Mouse (Mus musculus): ENCODE results near the gene Rps17. TPM values are rescaled to one million over a fixed set of nuclear protein-coding genes. Genes with fewer than 3 reads are reported as not detected.

Rps17 gene
- polyA plus RNA-seq, 1 experiment: 823 TPM

DNA sequence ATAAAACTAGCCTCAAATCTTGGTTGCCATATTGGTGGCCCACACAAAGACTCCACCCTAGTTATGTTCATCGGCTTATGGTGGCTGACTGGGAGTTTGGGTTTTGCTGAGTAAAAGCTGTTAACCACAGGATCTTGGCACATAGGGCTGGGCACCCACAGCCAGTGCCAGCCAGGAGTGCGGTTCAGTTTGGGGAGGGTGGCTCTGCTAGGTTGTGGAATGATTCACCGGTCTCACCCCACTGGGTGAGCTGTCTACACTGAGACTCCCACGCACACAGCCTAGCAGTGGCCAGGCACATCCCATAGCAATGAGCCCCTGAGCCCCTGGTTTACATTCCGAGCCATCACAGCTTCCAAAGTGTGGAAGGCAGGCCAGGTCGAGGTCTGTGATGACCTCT, 25.3 kb downstream of the Rps17 start:
- WGBS: 81% methylated on average over 6 of the region's 6 CpGs
- H3K36me3 ChIP-seq (ENCODE audit: control insufficient read depth, insufficient read depth, low read length): no peaks in the 10 kb centered on the region
- H3K4me3 ChIP-seq (ENCODE audit: low read depth, low read length): no peak overlapping the region
- no peaks in the 10 kb centered on the region for H3K4me1 ChIP-seq (ENCODE audit: control insufficient read depth, insufficient read depth, insufficient read length, low read length)
- H3K27ac ChIP-seq (ENCODE audit: insufficient read depth, low read depth, low read length): no peak overlapping the region
- no peaks in the 10 kb centered on the region for H3K27me3 ChIP-seq (ENCODE audit: control insufficient read depth, insufficient read depth, low read length)
- TF ChIP-seq POLR2A (IDR thresholded peaks at IDR 0.05; ENCODE audit: low read depth, low read length) (no peak), CTCF (IDR thresholded peaks at IDR 0.05; ENCODE audit: extremely low read depth, insufficient read length, insufficient replicate concordance, low read depth, low read length) (no peak)

DNA sequence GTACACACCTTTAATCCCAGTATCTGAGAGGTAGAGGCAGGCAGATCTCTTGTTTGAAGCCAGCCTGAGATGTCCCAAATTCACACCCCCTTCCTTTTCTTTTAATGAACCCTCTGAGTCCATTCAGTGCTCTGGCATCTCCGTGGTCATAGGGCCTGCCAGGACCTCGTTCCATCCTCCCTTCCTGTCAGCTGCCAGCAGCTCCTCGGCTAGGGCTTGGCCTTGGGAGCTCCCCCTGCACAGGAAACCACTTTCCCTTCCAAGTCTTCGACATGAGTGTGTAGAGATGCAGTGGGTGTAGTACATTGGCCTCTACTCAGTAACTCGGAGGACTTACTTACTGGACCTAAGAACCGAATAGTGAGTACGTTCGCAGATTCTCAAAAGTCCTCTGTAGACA, 29.5 kb downstream of the Rps17 start:
- TF ChIP-seq CTCF (IDR thresholded peaks at IDR 0.05; ENCODE audit: extremely low read depth, insufficient read length, insufficient replicate concordance, low read depth, low read length) (no peak), POLR2A (IDR thresholded peaks at IDR 0.05; ENCODE audit: low read depth, low read length) (no peak)
- Histone ChIP-seq H3K27me3 (ENCODE audit: control insufficient read depth, insufficient read depth, low read length) (no peaks in the 10 kb centered on the region), H3K4me3 (ENCODE audit: low read depth, low read length) (no peak overlapping the region), H3K36me3 (ENCODE audit: control insufficient read depth, insufficient read depth, low read length) (no peaks in the 10 kb centered on the region), H3K27ac (ENCODE audit: insufficient read depth, low read depth, low read length) (no peak overlapping the region), H3K4me1 (ENCODE audit: control insufficient read depth, insufficient read depth, insufficient read length, low read length) (no peaks in the 10 kb centered on the region)
- WGBS: 62% methylated on average over 8 of the region's 8 CpGs

DNA sequence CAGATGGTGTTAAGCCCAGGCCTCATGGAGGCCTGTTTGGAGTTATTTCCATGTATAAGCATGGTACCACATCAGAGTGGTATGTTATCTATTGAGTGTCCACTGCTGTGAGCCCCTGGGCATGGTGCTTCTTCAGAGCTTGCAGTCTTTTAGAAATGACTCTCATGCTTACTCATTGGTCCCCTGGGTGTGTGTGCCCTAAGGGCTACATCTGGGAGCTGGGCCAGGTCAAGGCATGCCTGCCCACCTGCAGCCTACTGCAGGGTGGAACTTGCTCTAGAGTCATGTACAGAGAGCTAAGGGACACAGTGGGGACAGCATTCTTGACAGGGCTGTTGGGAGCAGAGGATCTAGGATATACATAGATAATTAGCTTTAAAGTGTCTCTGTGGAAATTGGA, 33.5 kb downstream of the Rps17 start:
- no peaks in the 10 kb centered on the region for H3K27me3 ChIP-seq (ENCODE audit: control insufficient read depth, insufficient read depth, low read length)
- no peak overlapping the region for H3K4me3 ChIP-seq (ENCODE audit: low read depth, low read length)
- H3K36me3 ChIP-seq (ENCODE audit: control insufficient read depth, insufficient read depth, low read length): no peaks in the 10 kb centered on the region
- no peak overlapping the region for H3K27ac ChIP-seq (ENCODE audit: insufficient read depth, low read depth, low read length)
- TF ChIP-seq CTCF (IDR thresholded peaks at IDR 0.05; ENCODE audit: extremely low read depth, insufficient read length, insufficient replicate concordance, low read depth, low read length) (no peak), POLR2A (IDR thresholded peaks at IDR 0.05; ENCODE audit: low read depth, low read length) (no peak)
- H3K4me1 ChIP-seq (ENCODE audit: control insufficient read depth, insufficient read depth, insufficient read length, low read length): no peaks in the 10 kb centered on the region

DNA sequence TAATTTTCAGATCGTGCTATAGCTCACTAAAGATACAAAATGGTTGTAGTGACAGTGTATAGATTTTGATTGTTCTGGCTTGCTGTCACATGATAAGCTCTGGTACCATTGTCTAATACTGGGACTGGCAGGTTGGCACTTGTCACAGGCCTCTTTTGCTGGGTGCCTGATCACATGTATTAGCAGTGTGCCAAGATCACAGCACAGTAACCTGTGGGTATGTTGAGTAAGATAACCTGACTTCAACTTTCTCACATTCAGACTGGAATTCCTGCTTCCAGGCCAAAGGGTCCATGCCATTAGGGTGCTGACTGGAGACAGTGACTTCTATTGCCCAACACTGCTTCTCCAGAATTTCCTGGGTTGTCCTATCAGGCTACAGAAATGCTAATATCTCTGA, 33.9 kb downstream of the Rps17 start:
- Histone ChIP-seq H3K36me3 (ENCODE audit: control insufficient read depth, insufficient read depth, low read length) (no peaks in the 10 kb centered on the region), H3K4me1 (ENCODE audit: control insufficient read depth, insufficient read depth, insufficient read length, low read length) (no peaks in the 10 kb centered on the region), H3K27me3 (ENCODE audit: control insufficient read depth, insufficient read depth, low read length) (no peaks in the 10 kb centered on the region), H3K27ac (ENCODE audit: insufficient read depth, low read depth, low read length) (no peak overlapping the region), H3K4me3 (ENCODE audit: low read depth, low read length) (no peak overlapping the region)
- 88% methylated on average over 1 of the region's 1 CpGs for WGBS
- TF ChIP-seq CTCF (IDR thresholded peaks at IDR 0.05; ENCODE audit: extremely low read depth, insufficient read length, insufficient replicate concordance, low read depth, low read length): no peak
- TF ChIP-seq POLR2A (IDR thresholded peaks at IDR 0.05; ENCODE audit: low read depth, low read length): no peak

DNA sequence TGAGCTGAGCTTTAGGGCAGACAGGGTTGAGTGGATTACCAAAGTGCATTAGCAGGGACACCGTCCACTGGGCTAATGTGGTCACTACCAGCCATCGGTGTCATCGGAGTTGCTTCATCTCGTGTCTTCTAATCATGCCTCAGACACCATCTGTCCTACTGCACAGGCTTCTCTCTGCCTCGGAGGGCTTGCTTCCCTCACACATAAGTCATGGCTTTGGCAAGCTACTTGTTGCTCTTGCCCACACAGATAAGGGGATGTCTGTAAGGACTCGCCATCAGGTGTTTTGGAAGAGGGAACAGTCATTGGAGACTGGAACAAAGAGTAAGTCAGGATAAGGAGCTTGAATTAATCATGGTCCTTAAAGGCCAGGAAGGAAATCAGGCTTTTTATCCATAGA, 35.8 kb downstream of the Rps17 start:
- Histone ChIP-seq H3K4me1 (ENCODE audit: control insufficient read depth, insufficient read depth, insufficient read length, low read length) (no peaks in the 10 kb centered on the region), H3K4me3 (ENCODE audit: low read depth, low read length) (no peak overlapping the region), H3K27ac (ENCODE audit: insufficient read depth, low read depth, low read length) (no peak overlapping the region), H3K27me3 (ENCODE audit: control insufficient read depth, insufficient read depth, low read length) (no peaks in the 10 kb centered on the region), H3K36me3 (ENCODE audit: control insufficient read depth, insufficient read depth, low read length) (no peaks in the 10 kb centered on the region)
- TF ChIP-seq CTCF (IDR thresholded peaks at IDR 0.05; ENCODE audit: extremely low read depth, insufficient read length, insufficient replicate concordance, low read depth, low read length): no peak
- no peak for TF ChIP-seq POLR2A (IDR thresholded peaks at IDR 0.05; ENCODE audit: low read depth, low read length)
- WGBS: 91% methylated on average over 6 of the region's 6 CpGs

DNA sequence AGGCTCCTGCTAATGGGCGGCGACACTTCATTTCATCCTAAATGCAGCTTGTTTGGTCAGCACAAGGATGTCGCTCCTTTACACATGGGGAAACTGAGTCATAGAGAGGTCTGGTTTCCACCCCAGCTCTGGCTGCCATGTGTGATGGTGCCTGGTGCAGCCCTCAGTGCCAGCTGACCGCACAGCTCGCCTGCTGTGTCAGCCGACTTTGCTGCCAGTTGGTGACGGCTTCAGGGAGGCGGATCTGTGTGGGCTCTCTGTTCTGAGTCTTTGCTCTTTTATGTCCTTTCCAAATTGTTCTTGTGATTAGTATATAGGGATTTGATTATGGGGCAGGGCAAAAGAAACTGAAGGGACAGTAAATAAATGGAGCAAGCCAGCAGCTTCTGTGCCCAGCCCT, 37.3 kb downstream of the Rps17 start:
- Histone ChIP-seq H3K27me3 (ENCODE audit: control insufficient read depth, insufficient read depth, low read length) (no peaks in the 10 kb centered on the region), H3K4me1 (ENCODE audit: control insufficient read depth, insufficient read depth, insufficient read length, low read length) (peaks cover 2% of the 10 kb centered on the region; the same call in 1 of the 2 replicates), H3K27ac (ENCODE audit: insufficient read depth, low read depth, low read length) (no peak overlapping the region), H3K36me3 (ENCODE audit: control insufficient read depth, insufficient read depth, low read length) (no peaks in the 10 kb centered on the region), H3K4me3 (ENCODE audit: low read depth, low read length) (no peak overlapping the region)
- TF ChIP-seq POLR2A (IDR thresholded peaks at IDR 0.05; ENCODE audit: low read depth, low read length) (no peak), CTCF (IDR thresholded peaks at IDR 0.05; ENCODE audit: extremely low read depth, insufficient read length, insufficient replicate concordance, low read depth, low read length) (no peak)
- WGBS: 87% methylated on average over 8 of the region's 8 CpGs

DNA sequence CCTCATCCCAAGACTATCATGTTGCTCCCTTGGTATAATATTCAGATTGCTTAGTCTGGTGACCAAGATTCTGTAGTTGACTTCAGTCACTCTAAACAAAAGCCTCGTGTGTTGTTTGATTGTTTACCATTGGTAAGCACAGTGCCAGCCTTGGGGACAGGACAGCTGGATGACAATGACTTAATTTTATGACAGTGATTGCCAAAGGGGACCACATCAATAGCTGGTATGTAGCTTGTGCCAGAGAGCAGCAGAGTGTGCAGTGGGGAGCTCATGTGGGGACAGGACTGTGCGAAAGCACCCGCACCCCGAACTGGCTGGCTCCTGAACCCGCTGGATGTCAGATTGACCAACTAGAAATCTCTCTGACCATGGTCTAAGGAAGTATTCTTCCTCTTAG, 40.4 kb downstream of the Rps17 start:
- 86% methylated on average over 5 of the region's 5 CpGs for WGBS
- H3K36me3 ChIP-seq (ENCODE audit: control insufficient read depth, insufficient read depth, low read length): no peaks in the 10 kb centered on the region
- H3K4me1 ChIP-seq (ENCODE audit: control insufficient read depth, insufficient read depth, insufficient read length, low read length): peaks cover 2% of the 10 kb centered on the region; the same call in 1 of the 2 replicates
- no peak overlapping the region for H3K4me3 ChIP-seq (ENCODE audit: low read depth, low read length)
- no peak overlapping the region for H3K27ac ChIP-seq (ENCODE audit: insufficient read depth, low read depth, low read length)
- TF ChIP-seq POLR2A (IDR thresholded peaks at IDR 0.05; ENCODE audit: low read depth, low read length): no peak
- TF ChIP-seq CTCF (IDR thresholded peaks at IDR 0.05; ENCODE audit: extremely low read depth, insufficient read length, insufficient replicate concordance, low read depth, low read length): no peak
- H3K27me3 ChIP-seq (ENCODE audit: control insufficient read depth, insufficient read depth, low read length): no peaks in the 10 kb centered on the region

DNA sequence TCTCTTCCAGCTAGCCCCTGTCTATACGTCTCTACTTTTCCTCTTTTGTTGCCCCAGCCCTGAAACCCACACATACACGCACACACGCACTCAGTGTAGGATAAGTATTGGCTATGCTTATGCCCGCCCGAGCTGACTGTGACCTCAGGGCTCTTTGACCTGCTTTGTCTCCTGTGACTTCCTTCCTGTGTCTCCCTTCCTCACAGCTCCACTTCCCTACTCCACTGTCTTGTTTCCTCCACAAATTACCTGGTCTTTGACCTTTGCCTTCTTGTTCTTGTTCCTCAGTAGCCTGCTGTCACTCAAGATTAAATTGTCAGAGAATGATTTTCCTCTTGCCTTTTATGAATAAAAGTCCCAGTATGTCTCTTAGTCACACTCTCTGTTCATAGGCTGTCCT, 41.0 kb downstream of the Rps17 start:
- no peak overlapping the region for H3K4me3 ChIP-seq (ENCODE audit: low read depth, low read length)
- TF ChIP-seq POLR2A (IDR thresholded peaks at IDR 0.05; ENCODE audit: low read depth, low read length) (no peak), CTCF (IDR thresholded peaks at IDR 0.05; ENCODE audit: extremely low read depth, insufficient read length, insufficient replicate concordance, low read depth, low read length) (no peak)
- H3K27ac ChIP-seq (ENCODE audit: insufficient read depth, low read depth, low read length): no peak overlapping the region
- no peaks in the 10 kb centered on the region for H3K27me3 ChIP-seq (ENCODE audit: control insufficient read depth, insufficient read depth, low read length)
- H3K4me1 ChIP-seq (ENCODE audit: control insufficient read depth, insufficient read depth, insufficient read length, low read length): peaks cover 2% of the 10 kb centered on the region; the same call in 1 of the 2 replicates
- 71% methylated on average over 5 of the region's 5 CpGs for WGBS
- no peaks in the 10 kb centered on the region for H3K36me3 ChIP-seq (ENCODE audit: control insufficient read depth, insufficient read depth, low read length)
